Comparison of ENCODE assay signal across 8 mouse cellular contexts in the genomic region with DNA sequence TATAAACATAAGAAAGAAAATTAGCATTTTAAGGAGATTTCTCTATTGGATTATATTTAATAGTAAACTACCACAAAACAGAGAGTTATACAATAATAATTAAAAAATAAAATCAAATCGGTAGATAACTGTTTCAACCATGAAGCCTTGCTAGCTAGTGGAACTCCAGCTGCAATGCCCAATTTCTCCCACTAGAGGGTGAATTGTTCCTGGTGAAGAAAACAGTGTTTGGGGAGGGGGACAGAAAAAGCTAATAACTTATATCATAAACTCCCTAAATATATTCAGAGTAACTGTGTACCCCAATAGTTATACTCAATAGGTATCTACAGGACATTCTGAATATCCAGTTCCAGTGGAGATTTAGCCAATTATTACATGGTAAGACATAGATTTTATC.
DNase-seq lines count a peak whose midpoint lies in the region; ATAC-seq lines count a peak whose summit lies in the region.

No protein-coding gene starts in this region.

- no peaks in the 10 kb centered on the region for H3K9me3 ChIP-seq in midbrain, embryonic 10.5 days (replicated peaks)
- H3K9me3 ChIP-seq in midbrain, embryonic 13.5 days, result no peaks in the 10 kb centered on the region

- no peak overlapping the region for H3K4me3 ChIP-seq in midbrain, embryonic 10.5 days
- no peak overlapping the region for H3K4me3 ChIP-seq in midbrain, embryonic 13.5 days (replicated peaks)

- peak; percentile 10 to 30 for DNase-seq in frontal cortex, postnatal 36 days (ENCODE audit: low spot score in 2 of 2)
- peak; percentile 19 for DNase-seq in midbrain, embryonic 10.5 days (ENCODE audit: low spot score)
- peak; percentile 5 for DNase-seq in adrenal gland, adult 2 months
- DNase-seq in forelimb bud, embryonic 11.5 days (ENCODE audit: low read depth, low spot score), result peak; percentile 21
- peak; percentile 9 for DNase-seq in lung, postnatal 36 days

- no peak for ATAC-seq in frontal cortex, adult (ENCODE audit: low TSS enrichment)
- ATAC-seq in midbrain, embryonic 13.5 days, result no peak
- no peak for ATAC-seq in megakaryocyte-erythroid progenitor cell, adult 5-6 weeks (replicated peaks; ENCODE audit: low FRiP score, low TSS enrichment, poor library complexity, severe bottlenecking)

- no peak overlapping the region for H3K9ac ChIP-seq in midbrain, embryonic 13.5 days (replicated peaks)

- H3K27ac ChIP-seq in midbrain, embryonic 10.5 days (replicated peaks), result no peak overlapping the region
- no peak overlapping the region for H3K27ac ChIP-seq in midbrain, embryonic 13.5 days

- WGBS in midbrain, embryonic 10.5 days, result 72% methylated on average over 1 of the region's 1 CpGs
- WGBS in midbrain, embryonic 13.5 days, result 68% methylated on average over 1 of the region's 1 CpGs

- H3K27me3 ChIP-seq in midbrain, embryonic 10.5 days (ENCODE audit: low read depth, poor library complexity, severe bottlenecking), result no peaks in the 10 kb centered on the region
- H3K27me3 ChIP-seq in midbrain, embryonic 13.5 days, result no peaks in the 10 kb centered on the region

- H3K4me1 ChIP-seq in midbrain, embryonic 10.5 days, result no peaks in the 10 kb centered on the region
- H3K4me1 ChIP-seq in midbrain, embryonic 13.5 days (replicated peaks), result no peaks in the 10 kb centered on the region

- H3K36me3 ChIP-seq in midbrain, embryonic 10.5 days, result no peaks in the 10 kb centered on the region
- H3K36me3 ChIP-seq in midbrain, embryonic 13.5 days, result no peaks in the 10 kb centered on the region

- H3K4me2 ChIP-seq in midbrain, embryonic 13.5 days (replicated peaks), result no peak overlapping the region
